Mouse (Mus musculus): ENCODE results near the gene Wnt2b. TPM values are rescaled to one million over a fixed set of nuclear protein-coding genes. Genes with fewer than 3 reads are reported as not detected.

Wnt2b gene
- total and polyA plus RNA-seq, 3 experiments, result 0.11 TPM; not detected in 2

GRCm38 (mm10) chr3:104944894-104945293, 16.8 kb downstream of the Wnt2b start:
- no peaks in the 10 kb centered on the region for H3K27me3 ChIP-seq (ENCODE audit: insufficient read depth, low read length)
- no peak overlapping the region for H3K4me3 ChIP-seq (ENCODE audit: low read depth, low read length)
- TF ChIP-seq GATA1 (IDR thresholded peaks at IDR 0.05; ENCODE audit: borderline replicate concordance, low read length) (no peak), CTCF (IDR thresholded peaks at IDR 0.05; ENCODE audit: low read depth, low read length) (no peak)
- H3K4me1 ChIP-seq (ENCODE audit: insufficient read depth, low read depth, low read length), result no peaks in the 10 kb centered on the region
- DNase-seq (ENCODE audit: low spot score) (no peak), ATAC-seq (ENCODE audit: extremely low read depth, insufficient number of reproducible peaks, low FRiP score, poor library complexity, severe bottlenecking) (no peak)
- peaks cover 71% of the 10 kb centered on the region for H3K36me3 ChIP-seq (replicated peaks)
- H3K9me3 ChIP-seq (replicated peaks), result no peaks in the 10 kb centered on the region

GRCm38 (mm10) chr3:104943333-104943732, 18.4 kb downstream of the Wnt2b start:
- no peaks in the 10 kb centered on the region for H3K9me3 ChIP-seq (replicated peaks)
- no peaks in the 10 kb centered on the region for H3K4me1 ChIP-seq (ENCODE audit: insufficient read depth, low read depth, low read length)
- peaks cover 79% of the 10 kb centered on the region for H3K36me3 ChIP-seq (replicated peaks)
- no peak for ATAC-seq (ENCODE audit: extremely low read depth, insufficient number of reproducible peaks, low FRiP score, poor library complexity, severe bottlenecking)
- DNase-seq (ENCODE audit: low spot score), result no peak
- TF ChIP-seq GATA1 (IDR thresholded peaks at IDR 0.05; ENCODE audit: borderline replicate concordance, low read length), result no peak
- no peak for TF ChIP-seq TAL1 (conservative IDR thresholded peaks at IDR 0.05; ENCODE audit: low read depth, low read length)
- no peak for TF ChIP-seq GATA2 (IDR thresholded peaks at IDR 0.05; ENCODE audit: borderline replicate concordance, low read depth, low read length)
- no peak for TF ChIP-seq POLR2AphosphoS5 (IDR thresholded peaks at IDR 0.05; ENCODE audit: insufficient replicate concordance, low read depth, low read length)
- TF ChIP-seq CTCF (IDR thresholded peaks at IDR 0.05; ENCODE audit: low read depth, low read length), result no peak
- H3K4me3 ChIP-seq (ENCODE audit: low read depth, low read length), result no peak overlapping the region
- H3K27me3 ChIP-seq (ENCODE audit: insufficient read depth, low read length), result no peaks in the 10 kb centered on the region

DNA sequence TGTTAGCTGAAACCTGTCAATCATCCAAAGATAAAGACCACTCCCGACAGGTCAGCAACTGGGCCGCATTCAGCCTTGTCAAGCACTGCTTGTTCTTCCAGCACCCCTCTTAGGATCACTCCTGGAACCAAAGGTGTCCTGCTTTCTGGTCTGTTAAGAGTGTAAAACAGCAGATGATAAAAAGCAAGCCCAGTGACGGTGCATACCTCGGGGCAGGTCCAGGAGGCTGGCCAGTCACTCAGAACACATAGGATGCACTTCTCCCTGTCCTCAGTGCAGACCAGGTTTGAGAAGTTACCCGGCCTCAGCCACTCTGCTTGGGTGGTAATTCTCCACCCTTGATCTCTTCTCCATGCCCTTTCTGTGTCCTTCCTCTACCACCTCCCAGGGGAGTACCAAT, 19.0 kb downstream of the Wnt2b start:
- H3K36me3 ChIP-seq (replicated peaks), result peaks cover 81% of the 10 kb centered on the region
- no peaks in the 10 kb centered on the region for H3K27me3 ChIP-seq (ENCODE audit: insufficient read depth, low read length)
- H3K9me3 ChIP-seq (replicated peaks), result no peaks in the 10 kb centered on the region
- no peak overlapping the region for H3K4me3 ChIP-seq (ENCODE audit: low read depth, low read length)
- H3K4me1 ChIP-seq (ENCODE audit: insufficient read depth, low read depth, low read length), result no peaks in the 10 kb centered on the region
- DNase-seq (ENCODE audit: low spot score) (no peak), ATAC-seq (ENCODE audit: extremely low read depth, insufficient number of reproducible peaks, low FRiP score, poor library complexity, severe bottlenecking) (no peak)
- TF ChIP-seq CTCF (IDR thresholded peaks at IDR 0.05; ENCODE audit: low read depth, low read length), result no peak

- H3K4me3 ChIP-seq (ENCODE audit: low read depth, low read length), result no peak overlapping the region
- no peak for TF ChIP-seq TAL1 (conservative IDR thresholded peaks at IDR 0.05; ENCODE audit: low read depth, low read length)
- TF ChIP-seq CTCF (IDR thresholded peaks at IDR 0.05; ENCODE audit: low read depth, low read length), result no peak
- no peak for TF ChIP-seq GATA2 (IDR thresholded peaks at IDR 0.05; ENCODE audit: borderline replicate concordance, low read depth, low read length)
- no peak for TF ChIP-seq GATA1 (IDR thresholded peaks at IDR 0.05; ENCODE audit: borderline replicate concordance, low read length)
- TF ChIP-seq POLR2AphosphoS5 (IDR thresholded peaks at IDR 0.05; ENCODE audit: insufficient replicate concordance, low read depth, low read length), result no peak
- no peaks in the 10 kb centered on the region for H3K4me1 ChIP-seq (ENCODE audit: insufficient read depth, low read depth, low read length)
- peaks cover 73% of the 10 kb centered on the region for H3K36me3 ChIP-seq (replicated peaks)
- H3K9me3 ChIP-seq (replicated peaks), result no peaks in the 10 kb centered on the region
- DNase-seq (ENCODE audit: low spot score) (no peak), ATAC-seq (ENCODE audit: extremely low read depth, insufficient number of reproducible peaks, low FRiP score, poor library complexity, severe bottlenecking) (no peak)
- no peaks in the 10 kb centered on the region for H3K27me3 ChIP-seq (ENCODE audit: insufficient read depth, low read length)
Observed at GRCm38 (mm10) chr3:104940691-104941090, 21.0 kb downstream of the Wnt2b start.

DNA sequence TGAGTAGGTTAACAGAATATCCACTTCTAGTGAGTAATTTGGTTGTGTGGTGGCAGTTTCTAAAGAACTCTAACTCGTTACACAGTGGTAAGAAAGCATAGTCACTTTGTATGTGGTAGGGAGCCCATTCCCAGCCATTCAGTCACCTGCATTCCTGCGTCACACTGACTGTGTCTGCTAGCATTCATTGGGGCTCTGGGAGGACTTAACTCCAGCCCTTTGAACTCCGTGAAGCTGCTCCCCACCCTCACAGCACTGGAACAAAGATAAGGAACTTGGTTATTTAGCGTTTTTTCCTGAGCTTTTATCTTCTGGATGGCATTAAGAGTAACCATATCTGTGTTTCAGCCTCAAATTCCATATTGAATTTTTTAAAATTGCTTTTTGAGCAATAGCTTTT, 23.4 kb downstream of the Wnt2b start:
- ATAC-seq (ENCODE audit: extremely low read depth, insufficient number of reproducible peaks, low FRiP score, poor library complexity, severe bottlenecking), result no peak
- TF ChIP-seq GATA1 (IDR thresholded peaks at IDR 0.05; ENCODE audit: borderline replicate concordance, low read length) (no peak), GATA2 (IDR thresholded peaks at IDR 0.05; ENCODE audit: borderline replicate concordance, low read depth, low read length) (no peak), CTCF (IDR thresholded peaks at IDR 0.05; ENCODE audit: low read depth, low read length) (no peak), POLR2AphosphoS5 (IDR thresholded peaks at IDR 0.05; ENCODE audit: insufficient replicate concordance, low read depth, low read length) (no peak), TAL1 (conservative IDR thresholded peaks at IDR 0.05; ENCODE audit: low read depth, low read length) (no peak)
- Histone ChIP-seq H3K9me3 (replicated peaks) (no peaks in the 10 kb centered on the region), H3K36me3 (replicated peaks) (peaks cover 61% of the 10 kb centered on the region), H3K27me3 (ENCODE audit: insufficient read depth, low read length) (no peaks in the 10 kb centered on the region), H3K4me1 (ENCODE audit: insufficient read depth, low read depth, low read length) (no peaks in the 10 kb centered on the region), H3K4me3 (ENCODE audit: low read depth, low read length) (no peak overlapping the region)
- DNase-seq (ENCODE audit: low spot score), result no peak

GRCm38 (mm10) chr3:104937728-104938305, 23.9 kb downstream of the Wnt2b start:
- Histone ChIP-seq H3K27me3 (ENCODE audit: insufficient read depth, low read length) (no peaks in the 10 kb centered on the region), H3K4me3 (ENCODE audit: low read depth, low read length) (no peak overlapping the region), H3K9me3 (replicated peaks) (no peaks in the 10 kb centered on the region), H3K4me1 (ENCODE audit: insufficient read depth, low read depth, low read length) (no peaks in the 10 kb centered on the region), H3K36me3 (replicated peaks) (peaks cover 58% of the 10 kb centered on the region)
- TF ChIP-seq TAL1 (conservative IDR thresholded peaks at IDR 0.05; ENCODE audit: low read depth, low read length), result no peak
- no peak for TF ChIP-seq CTCF (IDR thresholded peaks at IDR 0.05; ENCODE audit: low read depth, low read length)
- TF ChIP-seq GATA1 (IDR thresholded peaks at IDR 0.05; ENCODE audit: borderline replicate concordance, low read length), result no peak
- TF ChIP-seq GATA2 (IDR thresholded peaks at IDR 0.05; ENCODE audit: borderline replicate concordance, low read depth, low read length), result no peak
- no peak for TF ChIP-seq POLR2AphosphoS5 (IDR thresholded peaks at IDR 0.05; ENCODE audit: insufficient replicate concordance, low read depth, low read length)
- no peak for DNase-seq (ENCODE audit: low spot score)
- no peak for ATAC-seq (ENCODE audit: extremely low read depth, insufficient number of reproducible peaks, low FRiP score, poor library complexity, severe bottlenecking)

GRCm38 (mm10) chr3:104929385-104929784, 32.3 kb downstream of the Wnt2b start:
- DNase-seq (ENCODE audit: low spot score), result no peak
- TF ChIP-seq CTCF (IDR thresholded peaks at IDR 0.05; ENCODE audit: low read depth, low read length), result no peak
- TF ChIP-seq GATA2 (IDR thresholded peaks at IDR 0.05; ENCODE audit: borderline replicate concordance, low read depth, low read length), result no peak
- no peak for TF ChIP-seq POLR2AphosphoS5 (IDR thresholded peaks at IDR 0.05; ENCODE audit: insufficient replicate concordance, low read depth, low read length)
- no peak for TF ChIP-seq GATA1 (IDR thresholded peaks at IDR 0.05; ENCODE audit: borderline replicate concordance, low read length)
- no peak for TF ChIP-seq TAL1 (conservative IDR thresholded peaks at IDR 0.05; ENCODE audit: low read depth, low read length)
- Histone ChIP-seq H3K36me3 (replicated peaks) (peaks cover 39% of the 10 kb centered on the region), H3K4me1 (ENCODE audit: insufficient read depth, low read depth, low read length) (no peaks in the 10 kb centered on the region), H3K27me3 (ENCODE audit: insufficient read depth, low read length) (no peaks in the 10 kb centered on the region), H3K9me3 (replicated peaks) (no peaks in the 10 kb centered on the region), H3K4me3 (ENCODE audit: low read depth, low read length) (no peak overlapping the region)
- no peak for ATAC-seq (ENCODE audit: extremely low read depth, insufficient number of reproducible peaks, low FRiP score, poor library complexity, severe bottlenecking)
